Mouse (Mus musculus): Measurements from ENCODE around the gene Zfp219.

The Zfp219 gene

DNA sequence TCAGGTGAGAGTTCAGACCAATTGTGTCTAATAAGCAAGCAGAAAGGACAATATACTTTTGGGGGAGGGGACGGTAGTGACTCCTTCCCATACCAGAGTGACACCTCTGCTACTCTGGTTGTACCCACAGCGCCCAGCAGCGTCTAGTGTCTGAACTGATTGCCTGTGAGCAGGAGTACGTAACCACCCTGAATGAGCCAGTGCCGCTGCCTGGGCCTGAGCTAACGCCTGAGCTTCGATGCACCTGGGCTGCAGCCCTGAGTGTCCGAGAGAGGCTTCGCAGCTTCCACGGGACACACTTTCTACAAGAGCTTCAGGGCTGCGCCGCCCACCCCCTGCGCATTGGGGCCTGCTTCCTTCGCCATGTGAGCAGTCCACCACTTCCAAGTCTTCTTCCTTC is 23.1 kb downstream of the Zfp219 start:
- DNase-seq: no peak

DNA sequence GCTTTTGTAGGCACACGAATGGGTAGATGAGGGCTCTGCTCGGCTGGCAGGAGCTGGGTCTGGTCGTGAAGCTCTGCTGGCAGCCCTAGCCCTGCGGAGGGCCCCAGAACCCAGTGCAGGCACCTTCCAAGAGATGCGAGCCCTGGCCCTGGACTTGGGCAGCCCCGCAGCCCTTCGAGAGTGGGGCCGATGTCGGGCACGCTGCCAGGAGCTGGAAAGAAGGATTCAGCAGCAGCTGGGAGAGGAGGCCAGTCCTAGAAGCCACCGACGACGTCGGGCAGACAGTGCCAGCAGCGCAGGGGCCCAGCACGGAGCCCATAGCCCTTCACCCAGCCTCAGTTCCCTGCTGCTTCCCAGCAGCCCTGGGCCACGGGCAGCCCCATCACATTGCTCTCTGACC is 23.7 kb downstream of the Zfp219 start:
- DNase-seq: peak; percentile 57

- no peak for DNase-seq
These were observed 24.2 kb downstream of the Zfp219 start for GRCm38 (mm10) chr14:51996231-51996841.

DNA sequence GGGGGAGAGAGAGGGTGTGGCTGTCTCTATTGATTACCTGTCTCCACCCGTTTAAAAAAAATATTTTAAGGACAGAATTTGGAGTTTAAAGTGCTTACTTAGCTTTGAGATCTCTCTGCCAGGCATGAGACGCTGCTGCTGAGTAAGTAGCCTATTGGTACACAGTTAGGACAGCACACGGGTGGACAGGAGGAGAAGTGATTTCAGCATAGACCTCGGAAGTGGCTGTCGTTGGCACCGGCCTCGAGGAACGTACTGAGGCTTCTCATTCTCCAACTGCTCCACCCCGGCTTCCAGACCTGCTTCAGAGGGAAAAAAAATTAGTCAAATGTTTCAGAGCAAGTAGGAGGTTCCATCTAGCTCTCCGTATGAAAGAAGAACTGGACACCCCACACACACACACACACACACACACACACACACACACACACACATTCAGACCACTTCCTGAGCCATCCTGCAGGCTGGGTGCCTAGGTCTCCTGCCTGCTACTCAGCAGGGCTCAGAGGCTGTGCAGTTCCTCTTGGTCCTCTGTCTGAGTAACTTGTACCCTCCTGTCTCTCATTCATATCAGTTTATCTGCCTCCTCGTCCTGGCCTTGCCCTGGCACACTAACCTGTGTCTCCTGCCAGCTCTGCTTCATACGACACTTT is 25.2 kb downstream of the Zfp219 start:
- no peak for DNase-seq

DNA sequence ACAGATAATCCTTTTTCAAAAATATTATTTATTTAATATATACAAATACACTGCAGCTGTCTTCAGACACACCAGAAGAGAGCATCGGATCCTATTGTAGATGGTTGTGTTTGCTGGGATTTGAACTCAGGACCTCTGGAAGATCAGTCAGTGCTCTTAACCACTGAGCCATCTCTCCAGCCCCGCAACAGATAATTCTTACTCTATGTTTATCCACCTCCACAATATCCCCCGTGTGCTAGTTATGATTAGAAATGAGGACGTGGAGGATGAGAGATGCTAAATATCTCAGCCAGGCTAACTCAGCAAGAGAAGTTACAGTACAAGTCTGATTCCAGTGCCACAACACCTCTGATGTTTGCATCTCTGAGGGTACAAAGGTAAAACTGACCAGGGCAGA is 26.1 kb downstream of the Zfp219 start:
- DNase-seq: no peak

GRCm38 (mm10) chr14:51989461-51989970 is 31.0 kb downstream of the Zfp219 start:
- no peak for DNase-seq

GRCm38 (mm10) chr14:51988731-51989130 is 31.8 kb downstream of the Zfp219 start:
- DNase-seq: no peak

GRCm38 (mm10) chr14:51987177-51987576 is 33.4 kb downstream of the Zfp219 start:
- no peak for DNase-seq

DNA sequence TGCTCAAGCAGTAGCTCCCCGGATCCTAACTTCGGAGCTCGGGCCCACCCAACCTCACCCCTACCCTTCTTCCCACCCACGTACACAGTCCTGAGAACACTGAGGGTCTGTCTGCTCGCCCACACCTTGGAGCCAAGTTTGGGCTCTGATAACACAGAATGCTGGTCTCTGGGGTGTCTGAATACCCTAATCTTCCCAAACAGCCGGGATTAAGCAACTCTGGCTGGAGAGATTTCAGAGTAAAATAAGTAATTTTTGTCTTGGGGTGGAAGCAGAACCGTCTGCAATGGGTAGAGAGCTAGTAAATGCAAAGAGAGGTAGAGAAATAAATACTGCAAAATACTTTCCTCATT is 34.4 kb downstream of the Zfp219 start:
- DNase-seq: no peak

- peak; percentile 72 for DNase-seq
These were observed 35.0 kb downstream of the Zfp219 start for GRCm38 (mm10) chr14:51985301-51986152.

GRCm38 (mm10) chr14:51984247-51985231 is 36.0 kb downstream of the Zfp219 start, which contains the start of gene Arhgef40:
Arhgef40 (plus strand) TSS chr14:51984719.
- DNase-seq: peak; percentile 74

- DNase-seq: no peak
These were observed 36.7 kb downstream of the Zfp219 start for GRCm38 (mm10) chr14:51983855-51984246.

GRCm38 (mm10) chr14:51983251-51983650 is 37.3 kb downstream of the Zfp219 start:
- DNase-seq: no peak

DNA sequence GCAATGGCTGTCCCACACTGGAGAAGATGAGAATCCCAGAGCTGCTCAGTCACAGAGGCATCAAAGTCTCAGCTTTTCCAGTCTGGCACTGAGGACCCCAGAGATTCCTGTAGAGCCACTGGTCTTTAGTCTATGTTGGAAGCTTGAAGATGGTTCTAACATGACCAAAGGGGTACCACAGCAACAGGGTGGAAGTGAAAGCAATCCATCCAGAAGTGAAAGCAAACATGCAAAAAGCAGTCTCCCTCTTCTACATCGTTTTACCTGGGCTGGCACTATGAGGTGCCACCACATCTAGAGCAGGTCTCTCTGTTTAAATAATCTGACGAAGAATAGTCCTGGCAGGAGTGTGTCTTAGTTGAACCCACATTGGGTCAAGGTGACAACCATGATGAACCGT is 41.3 kb downstream of the Zfp219 start:
- no peak for DNase-seq

DNA sequence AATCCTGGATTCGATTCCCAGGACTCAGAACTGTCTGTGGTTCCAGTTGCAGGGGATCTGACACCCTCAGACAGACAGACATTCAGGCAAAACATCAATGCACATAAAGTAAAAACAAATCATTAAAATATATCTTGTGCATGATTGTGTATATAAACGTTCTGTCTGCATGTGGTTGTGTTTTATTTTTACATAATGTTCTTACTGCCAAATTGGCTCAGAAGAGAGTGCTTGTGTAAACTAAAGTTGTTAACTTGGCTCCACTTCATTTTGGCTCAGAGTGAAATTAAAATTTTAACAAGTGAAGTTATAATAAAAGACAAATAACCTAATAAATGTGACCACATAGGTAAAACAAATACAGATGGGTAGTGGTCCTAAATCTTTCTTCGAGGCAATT is 53.1 kb downstream of the Zfp219 start:
- DNase-seq: no peak

DNA sequence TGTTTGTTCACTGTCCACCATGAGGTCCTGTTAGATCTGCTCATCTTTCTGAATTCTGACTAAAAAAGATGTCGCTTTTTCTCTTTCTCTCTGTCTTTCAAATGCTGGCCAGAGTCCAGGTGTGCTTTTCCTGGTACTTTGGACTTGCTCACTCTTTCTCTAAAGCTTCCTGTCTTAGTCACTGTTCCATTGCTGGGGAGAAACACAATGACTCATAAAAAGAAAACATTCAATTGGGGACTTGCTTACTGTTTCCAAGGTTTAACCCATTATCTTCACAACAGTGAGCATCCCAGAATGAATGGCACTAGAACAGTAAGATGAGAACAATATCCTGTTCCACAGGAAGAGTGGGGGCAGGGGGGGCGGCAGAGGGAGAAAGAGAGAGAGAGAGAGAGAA is 60.2 kb downstream of the Zfp219 start:
- no peak for DNase-seq
